Mouse (Mus musculus) cerebellum, postnatal 36 days (tissue): ENCODE measurements around the gene Gadl1.
"Not testable (repeated sequence)": the region's sequence is repeated elsewhere in the genome, so short reads cannot be mapped to it uniquely, and the experiment has no call there.

Experiments
- DNase-seq, 2 experiments: peaks; one replicate each; pipeline ENCODE4 v3.0.0; 2021 to 2022; ENCODE audit warnings: mixed read lengths in 2 of 2

Gadl1 gene

DNA sequence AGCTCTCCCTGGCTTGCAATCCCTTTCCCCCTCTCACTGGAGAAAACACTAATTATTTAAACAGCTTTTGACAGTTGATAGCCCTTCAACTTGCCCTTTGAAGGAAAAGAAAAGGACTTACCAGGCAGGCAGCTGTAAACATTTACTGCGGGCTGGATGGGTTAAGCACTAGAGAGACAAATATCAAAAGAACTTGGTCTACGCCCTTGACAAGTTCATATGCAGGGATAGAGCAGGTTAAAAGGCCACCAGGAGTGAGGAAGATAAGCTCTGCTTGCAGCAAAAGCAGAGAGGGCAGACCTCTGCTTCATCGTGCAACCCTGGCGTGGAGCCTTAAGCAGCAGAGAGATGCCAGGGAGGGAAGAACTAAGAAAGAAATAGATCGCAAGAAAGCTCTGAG is 123.5 kb downstream of the Gadl1 start:
- DNase-seq: no peak

DNA sequence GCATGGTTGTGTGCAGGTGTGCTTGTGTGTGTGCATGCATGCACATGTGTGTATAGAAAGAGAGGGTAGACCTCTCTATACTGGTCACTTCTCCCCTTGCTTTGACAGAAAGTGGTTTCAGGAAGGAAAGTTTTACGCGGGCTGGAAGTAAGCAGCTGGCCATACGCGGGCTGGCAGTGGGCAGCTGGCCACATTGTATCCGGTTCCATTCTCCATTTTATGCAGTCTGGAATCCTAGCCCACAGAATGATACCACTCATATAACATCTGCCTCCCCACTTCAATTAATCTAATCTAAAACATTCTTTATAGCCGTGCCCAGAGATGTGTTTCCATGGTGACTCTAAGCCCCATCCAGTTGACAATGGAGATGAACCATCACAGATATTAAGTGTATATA is 129.0 kb downstream of the Gadl1 start:
- no peak for DNase-seq

DNA sequence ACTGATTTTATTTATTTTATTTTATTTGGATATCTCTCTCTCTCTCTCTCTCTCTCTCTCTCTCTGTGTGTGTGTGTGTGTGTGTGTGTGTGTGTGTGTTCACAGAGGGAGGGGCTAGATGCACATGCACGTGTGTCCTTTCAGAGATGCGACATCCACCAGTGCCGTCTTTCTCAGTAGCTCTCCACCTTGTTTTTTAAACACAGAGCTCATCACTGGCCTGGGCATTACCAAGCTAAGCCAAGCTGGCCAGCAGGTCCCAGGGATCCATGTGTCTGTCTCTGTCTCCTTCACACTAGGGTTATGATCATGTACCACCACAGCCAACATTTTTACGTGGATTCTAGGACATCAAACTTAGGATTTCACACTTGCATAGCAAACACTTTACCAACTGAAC is 130.7 kb downstream of the Gadl1 start:
- DNase-seq: no peak

DNA sequence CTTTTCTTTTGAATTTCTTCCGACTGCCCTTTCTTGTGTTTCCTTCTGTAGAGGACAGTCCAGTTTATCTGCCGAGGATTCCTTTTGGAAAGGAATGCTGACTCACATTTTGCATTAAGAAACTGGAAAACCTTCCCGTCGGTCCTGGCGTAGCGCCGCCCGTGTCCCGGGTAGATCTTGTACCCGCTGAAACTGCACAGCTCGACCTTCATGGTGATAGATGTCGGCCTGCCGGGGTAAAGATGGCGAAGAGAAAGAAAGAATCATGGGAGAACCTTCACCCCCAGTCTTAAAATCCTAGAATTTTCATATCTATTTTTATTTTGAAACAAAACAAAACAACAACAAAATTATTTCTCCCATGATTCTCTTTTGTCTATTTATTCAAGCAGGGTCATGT is 131.6 kb downstream of the Gadl1 start:
- not testable (repeated sequence) for DNase-seq

DNA sequence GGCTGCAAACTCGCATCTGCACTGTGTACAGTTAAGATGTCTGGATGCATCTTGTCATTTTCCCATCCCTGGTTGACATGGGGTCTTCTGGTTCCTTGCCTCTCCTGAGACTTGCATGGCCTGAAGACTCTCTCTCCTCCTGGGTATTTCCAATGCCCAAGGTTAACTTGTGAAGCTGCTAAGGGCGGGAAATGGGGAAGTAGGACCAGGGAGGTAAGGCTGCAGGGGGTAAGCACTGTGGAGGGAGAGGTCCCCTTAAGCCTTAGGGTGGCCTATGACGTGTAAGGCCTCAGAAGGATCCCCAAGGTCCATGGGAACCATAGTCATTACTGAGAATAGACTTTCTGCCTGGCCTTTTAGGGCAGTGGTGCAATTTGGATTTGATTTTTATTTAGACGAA is 132.1 kb downstream of the Gadl1 start:
- no peak for DNase-seq

DNA sequence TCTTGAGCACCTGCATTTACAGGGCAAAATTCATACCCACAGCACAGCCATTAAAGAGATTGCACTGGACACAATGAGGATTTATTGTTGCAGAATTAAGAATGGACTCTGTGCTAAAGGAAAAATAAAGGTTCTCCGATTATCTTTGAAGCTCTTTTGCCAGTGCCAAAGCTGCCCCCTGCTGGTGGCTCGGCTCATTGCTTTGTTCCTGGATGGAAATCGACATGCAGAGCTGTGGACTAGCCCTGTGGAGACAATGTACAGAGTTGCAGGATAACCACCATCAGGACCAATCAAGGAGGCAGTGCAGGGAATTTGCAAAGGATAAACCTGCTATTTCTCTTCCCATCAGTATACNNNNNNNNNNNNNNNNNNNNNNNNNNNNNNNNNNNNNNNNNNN is 132.5 kb downstream of the Gadl1 start:
- DNase-seq: peak; percentile 81 to 87

DNA sequence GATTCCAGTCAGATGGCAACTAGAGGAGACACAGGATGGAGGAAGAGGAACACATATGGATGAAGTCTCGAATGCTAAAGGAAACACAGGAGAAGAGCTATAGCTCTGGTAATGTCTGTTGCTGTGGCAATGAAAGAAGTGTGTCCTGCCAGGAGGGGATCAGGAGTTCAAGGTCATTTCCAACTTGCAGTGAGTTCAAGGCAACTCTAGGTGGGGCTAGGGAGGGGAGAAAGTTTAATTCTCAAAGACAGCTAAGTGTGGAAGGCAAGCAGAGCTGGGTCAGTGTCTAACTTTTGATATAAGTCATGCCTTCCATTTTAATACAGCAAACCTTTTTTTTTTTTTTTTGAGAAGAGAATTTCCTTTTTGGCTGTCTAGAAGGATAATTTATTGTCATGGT is 140.7 kb downstream of the Gadl1 start:
- DNase-seq: no peak

DNA sequence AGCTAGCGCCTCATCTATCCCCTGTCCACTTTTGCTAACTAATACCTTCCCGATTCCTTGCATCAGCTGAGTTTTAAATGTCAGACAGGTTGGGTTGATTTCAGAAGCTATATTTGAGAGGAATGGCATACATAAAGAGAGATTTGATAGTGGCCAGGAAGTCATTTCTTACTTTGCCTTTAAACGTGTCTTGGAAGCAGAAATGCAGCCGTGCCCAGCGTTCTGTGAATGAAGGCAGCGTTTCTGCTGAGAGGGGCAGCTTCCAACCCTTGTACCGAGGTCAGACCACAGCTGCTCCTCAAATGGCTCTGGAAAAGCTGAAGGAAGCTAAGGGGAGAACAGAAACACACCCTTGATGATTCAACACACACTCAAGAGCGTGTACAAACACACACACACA is 144.7 kb downstream of the Gadl1 start:
- DNase-seq: no peak

DNA sequence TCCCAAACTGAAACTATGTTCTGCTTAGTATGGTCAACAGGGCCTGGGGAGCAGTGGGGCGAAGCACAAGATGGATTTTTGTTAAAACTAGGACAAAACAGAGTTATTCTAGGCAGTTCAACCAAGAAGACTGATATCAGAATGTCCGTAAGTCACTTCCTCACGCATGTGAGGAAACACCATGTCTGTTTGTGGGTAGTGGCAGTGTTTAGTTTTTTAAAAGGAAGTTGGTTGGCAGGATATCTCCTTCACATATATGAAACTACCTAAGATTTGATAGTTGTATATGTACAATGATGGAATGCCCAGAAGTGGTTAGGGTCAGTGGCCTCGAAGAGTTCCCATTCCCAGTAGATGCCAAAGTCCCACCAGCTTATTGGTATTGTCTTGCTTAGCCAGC is 149.2 kb downstream of the Gadl1 start:
- DNase-seq: no peak

DNA sequence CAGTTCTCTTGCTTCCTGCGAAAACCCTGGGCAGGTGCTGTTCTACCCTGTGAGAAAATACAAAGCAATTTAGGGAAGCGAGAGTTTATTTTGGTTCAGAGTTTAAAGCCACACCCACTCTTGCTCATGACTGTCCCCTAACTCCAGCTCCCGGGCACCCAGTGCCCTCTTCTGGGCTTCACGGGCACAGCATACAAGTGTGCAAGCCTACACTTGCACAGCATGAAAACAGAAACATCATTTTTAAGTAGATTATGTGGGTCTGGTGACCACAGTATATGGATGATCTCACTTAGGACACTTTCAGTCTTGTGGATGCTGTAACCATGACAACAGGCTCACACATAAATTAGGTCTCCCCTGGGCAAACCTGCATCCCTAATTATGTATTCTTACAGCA is 149.9 kb downstream of the Gadl1 start:
- DNase-seq: no peak

DNA sequence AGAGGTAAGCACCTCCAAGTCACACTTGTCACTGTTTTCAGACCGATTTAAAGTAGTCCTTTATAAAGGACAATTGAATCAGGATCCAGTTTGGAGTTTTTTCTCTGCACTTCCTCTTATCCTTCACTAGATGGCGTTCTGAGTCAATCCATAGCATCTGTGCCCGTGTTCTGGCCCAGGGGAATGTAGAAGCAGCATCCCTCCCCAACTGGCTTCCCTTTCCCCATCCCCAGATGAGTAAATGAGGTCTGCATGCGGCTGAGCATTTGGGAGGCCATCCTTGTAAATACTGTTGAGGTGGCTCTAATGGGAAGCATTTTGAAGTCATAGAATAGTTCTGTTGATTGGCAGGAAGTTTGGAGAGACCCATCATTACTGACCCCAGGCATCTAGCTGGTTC is 151.4 kb downstream of the Gadl1 start:
- no peak for DNase-seq

DNA sequence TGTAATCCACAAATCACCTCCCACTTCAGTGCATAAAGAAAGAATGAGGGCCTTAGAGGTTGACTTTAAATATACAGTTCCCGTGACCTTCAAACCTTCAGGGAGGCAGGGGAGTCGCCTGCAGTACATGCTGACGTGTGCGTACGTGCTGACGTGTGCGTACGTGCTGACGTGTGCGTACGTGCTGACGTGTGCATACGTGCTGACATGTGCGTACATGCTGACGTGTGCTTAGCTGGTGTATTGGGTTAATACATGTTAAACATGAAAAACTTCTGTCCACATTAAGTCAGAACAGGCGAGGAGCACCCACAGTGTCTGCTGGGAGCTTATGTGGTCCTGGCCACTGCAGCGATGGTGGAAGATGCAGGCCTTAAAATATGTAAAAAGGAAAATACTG is 155.5 kb downstream of the Gadl1 start:
- DNase-seq: no peak

DNA sequence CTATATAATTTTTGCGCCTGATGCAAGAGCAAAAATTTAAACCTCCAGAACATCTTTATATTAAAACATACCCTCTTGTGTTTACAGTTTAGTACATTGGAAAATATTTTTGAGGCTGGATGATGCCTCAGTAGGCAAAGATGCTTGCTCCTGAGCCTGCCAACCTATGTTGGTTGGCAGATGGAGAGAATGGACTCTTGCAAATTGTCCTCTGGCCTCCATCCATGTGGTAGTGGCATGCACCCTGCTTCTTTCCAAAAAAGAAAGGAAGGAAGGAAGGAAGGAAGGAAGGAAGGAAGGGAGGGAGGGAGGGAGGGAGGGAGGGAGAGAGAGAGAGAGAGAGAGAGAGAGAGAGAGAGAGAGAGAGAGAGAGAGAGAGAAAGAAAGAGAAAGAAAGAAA is 162.3 kb downstream of the Gadl1 start:
- DNase-seq: not testable (repeated sequence)

DNA sequence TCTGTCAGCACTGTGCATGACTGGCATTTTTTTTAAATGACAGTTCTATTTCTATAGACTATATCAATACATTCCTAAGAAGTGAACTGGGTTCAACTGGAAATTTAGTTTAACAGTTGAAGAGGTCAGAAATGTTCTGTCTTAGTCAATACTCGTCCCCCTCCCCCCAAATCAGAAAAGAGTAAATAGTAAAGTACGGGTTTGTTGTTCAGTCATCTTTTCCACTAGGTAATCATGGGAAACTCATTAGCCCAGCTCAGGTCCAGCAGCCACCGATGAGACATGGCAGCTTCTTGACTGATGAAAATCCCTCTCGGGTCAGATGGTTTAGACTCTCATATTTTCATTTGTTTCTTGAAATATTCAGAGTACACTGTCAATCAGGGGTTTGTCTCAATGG is 166.9 kb downstream of the Gadl1 start:
- no peak for DNase-seq

DNA sequence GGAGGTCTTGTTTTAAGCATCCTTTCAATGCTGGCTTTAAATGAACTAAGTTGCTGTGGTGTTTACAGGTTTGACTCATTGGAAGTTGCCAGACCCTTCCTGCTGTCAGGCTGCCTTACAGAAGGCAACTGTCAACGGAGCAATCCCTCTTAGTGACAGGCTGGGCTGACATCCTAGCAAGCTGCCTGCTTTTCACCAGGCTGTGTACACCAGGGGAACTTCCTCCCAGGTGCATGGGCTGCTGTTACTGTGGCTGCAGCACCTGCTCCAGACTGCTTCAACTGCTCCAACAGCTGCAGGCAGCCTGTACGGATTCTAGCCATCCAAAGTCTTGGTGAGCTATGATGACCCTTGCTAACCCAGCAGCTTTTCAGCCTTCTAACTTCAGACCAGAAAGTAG is 167.7 kb downstream of the Gadl1 start:
- no peak for DNase-seq

DNA sequence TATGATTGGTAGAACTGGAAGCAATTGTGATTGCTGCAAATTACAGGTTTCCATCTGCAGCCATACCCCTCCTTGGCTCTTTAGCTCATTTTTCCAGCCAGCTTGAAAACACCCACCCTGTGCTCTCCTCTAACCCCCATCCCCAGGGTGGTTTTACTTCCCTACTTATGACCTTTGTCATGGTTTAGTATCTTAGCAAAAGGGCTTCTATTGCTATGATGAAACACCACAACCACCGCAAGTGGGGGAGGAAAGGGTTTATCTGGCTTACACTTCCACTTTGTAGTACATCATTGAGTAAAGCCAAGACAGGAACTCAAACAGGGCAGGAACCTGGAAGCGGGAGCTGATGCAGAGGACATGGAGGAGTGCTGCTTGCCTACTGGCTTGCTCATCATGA is 168.2 kb downstream of the Gadl1 start:
- DNase-seq: no peak

DNA sequence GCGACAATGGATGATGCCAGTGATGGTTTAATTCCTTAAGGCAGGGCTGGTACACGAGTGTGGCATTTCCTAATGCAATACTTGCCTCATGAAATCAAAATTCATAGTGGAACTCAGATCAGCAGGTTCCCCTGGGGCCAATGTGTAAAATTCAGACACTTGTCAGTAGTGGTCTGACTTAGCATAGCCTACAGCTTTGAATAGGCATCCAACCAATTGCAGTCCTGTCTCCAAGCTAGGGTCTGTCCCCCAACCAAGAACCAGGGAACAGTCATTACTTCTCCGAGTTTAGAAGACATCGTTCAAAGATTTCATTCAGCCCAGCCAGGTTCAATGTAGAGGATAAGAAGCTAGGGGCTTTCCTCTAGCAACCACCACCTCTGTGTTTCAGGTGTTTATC is 172.5 kb downstream of the Gadl1 start:
- DNase-seq: no peak

DNA sequence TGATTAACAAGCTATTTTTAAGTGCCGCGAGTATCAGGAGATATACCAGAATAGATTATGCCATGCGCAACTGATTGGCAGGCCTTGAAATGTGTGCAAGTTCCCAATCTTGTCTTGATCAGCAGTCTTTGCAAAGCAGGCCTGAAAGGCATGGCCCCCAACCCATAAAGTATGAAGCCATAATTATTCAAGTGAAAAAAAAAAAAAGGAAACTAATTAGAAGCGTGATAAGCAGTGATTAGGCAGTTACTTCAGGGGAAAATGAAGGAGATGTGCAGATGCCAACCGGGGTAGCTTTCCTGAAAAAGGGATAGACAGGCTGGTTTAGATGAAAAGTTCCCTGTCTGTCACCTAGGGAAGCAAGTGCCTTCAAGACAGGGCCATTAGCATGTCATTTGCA is 174.0 kb downstream of the Gadl1 start:
- DNase-seq: no peak

DNA sequence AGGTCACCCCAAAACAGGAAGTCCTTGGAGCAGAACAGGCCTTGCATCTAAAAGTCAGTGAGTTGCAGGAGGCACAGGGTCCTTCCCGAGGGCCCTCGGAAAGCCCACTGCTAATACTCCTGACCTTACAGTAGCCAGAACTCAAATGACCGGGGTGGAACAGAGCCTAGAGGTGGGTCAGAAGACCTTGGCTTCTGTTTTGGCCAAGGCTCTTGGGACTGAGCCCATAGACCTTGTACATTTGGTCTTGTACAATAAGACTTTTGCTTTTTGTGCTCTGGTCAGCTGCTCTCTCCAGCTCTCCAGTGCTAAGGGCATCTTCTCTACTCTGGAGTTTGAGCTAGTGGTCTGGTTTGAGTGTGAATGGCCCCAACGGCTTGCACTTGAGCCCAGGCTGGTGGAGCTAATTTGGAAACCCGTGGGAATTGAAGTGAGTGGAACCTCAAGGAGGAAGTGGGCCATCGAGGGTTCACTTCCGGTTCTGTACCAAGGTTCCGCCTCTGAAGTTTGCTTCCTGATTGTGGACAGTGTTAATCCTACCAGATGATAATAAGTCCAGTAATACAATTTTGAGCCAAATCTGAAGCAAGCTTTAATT is 174.6 kb downstream of the Gadl1 start:
- DNase-seq: no peak

DNA sequence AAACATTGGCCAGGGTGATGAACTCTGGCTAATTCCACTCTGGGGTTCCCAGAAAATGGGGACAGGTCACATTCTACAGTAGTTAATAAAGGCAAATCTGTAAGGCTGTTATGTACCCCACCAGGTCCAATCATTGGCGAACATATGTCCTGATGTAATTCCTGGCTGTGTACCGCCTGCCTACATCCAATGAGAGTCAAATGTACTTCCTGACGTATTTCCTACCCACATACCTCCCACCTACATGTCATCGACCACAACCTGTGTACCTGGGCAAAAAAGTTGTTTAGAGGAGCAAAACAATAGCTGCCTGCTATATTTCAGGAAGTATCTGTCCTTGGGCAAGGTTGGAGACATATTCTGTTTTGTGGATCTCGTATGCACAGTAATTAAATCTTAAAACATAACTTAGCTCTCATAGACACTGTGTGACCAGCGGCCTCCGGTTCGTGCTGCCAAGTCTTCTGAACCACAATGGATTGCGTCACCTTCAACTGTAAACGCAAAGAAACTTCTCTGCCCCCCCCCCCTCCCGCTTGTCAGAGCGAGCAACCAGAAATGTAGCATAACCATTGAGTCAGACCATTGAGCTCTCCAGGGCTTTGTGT is 175.2 kb downstream of the Gadl1 start:
- DNase-seq: no peak

DNA sequence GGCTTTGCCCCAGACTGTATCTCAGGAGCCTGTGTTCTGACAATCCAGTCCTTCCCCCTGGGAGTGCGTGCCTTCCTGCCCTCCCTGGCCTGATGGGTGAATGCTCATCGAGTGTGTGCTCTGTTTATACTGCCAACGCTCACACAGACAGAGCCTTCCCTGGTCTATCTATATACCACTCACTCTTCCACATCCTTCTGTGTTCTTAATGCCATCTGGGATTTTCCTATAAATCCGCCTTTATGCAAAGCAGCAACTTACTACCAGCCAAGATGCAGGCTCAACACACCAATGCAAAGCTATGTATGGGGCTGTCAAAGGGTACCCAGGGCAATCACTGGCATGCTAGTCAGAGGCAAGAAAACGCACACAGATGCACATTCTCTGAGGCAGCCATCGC is 176.7 kb downstream of the Gadl1 start:
- DNase-seq: no peak

DNA sequence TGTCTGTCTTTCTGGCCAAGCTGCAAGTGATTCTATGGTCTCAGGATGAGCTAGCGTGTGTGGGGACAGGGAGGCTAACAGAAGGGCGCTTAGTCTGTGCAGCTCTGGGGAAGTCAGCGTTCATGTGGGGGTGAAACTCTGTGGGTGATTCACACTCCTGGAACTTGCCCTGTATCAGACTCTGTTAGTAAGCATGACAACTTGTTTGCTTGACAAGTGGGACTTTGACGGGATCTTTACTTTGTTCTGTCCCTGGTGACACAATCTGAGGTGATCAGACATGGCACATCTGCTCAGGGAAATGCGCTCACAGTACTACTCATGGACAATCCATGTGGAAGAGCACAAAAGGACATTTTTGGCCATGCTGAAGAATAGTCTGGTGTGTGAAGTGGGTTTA is 178.0 kb downstream of the Gadl1 start:
- DNase-seq: no peak

DNA sequence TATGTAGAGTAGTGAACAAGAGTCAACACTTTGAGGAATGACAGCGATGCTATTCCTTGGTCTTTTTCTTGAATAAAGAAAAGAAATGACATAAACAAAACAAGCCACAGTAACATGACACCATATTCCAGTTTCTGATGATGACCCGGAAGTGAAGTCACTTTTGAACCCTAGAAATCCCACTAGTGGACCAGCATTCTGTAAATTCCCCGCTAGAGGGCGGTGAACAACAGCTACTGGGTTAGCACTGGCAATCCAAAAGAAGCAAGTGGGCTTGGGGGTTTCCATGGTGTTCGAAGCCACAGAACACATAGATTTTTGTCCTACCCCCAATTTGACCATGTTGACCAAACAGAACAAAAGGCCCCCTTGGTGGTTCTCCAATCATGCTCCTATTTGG is 178.6 kb downstream of the Gadl1 start:
- peak; percentile 14 to 21 for DNase-seq

DNA sequence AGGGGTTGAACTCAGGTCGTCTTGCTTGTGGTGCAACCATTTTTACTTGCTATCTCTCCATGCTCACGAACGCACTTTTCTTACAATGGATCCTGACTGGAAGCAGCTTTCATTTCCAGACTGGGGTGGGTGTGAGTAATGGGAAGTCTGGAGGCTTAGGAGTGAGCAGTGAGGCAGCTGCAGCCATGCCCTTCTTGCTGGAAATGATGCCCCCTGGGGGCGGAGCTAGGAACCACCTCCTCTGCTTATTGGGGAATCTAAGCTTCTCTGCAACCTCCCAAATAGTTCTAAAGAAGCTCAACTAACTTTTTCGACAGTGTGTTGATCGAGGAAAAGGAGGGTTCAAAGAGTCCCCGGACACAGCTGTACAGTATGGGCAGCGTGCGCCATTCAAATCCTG is 179.7 kb downstream of the Gadl1 start:
- DNase-seq: no peak

DNA sequence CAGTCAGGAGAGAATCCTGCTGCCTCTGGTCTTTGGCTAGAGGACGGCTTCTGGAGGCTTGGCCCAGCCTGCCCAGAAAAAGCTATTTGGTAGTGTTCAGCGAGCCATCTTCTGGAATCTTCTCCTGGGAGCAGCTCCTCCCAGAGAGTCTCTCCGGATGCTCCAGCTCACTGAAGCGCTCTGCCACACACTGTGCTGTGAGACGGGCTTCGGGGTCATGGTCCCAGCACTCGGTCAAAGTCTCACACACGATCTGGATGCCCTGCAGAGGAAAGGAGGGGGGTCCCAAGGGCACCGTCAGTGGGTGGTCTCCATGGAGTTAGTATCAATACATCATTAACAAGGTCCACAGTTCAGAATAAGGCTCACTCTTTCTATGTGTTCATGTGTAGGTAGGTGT is 181.0 kb downstream of the Gadl1 start:
- no peak for DNase-seq
